Mouse (Mus musculus) megakaryocyte-erythroid progenitor cell, adult 5-6 weeks (primary cell): ENCODE measurements around the gene Slc25a30. TPM values are rescaled to one million over a fixed set of nuclear protein-coding genes. Genes with fewer than 3 reads are reported as not detected.

ENCODE experiments used
- total RNA-seq, 2 experiments: library from RNA; stranded (forward) in 1 of 2; stranded (reverse) in 1 of 2; fragments of 200-1000, 215-1000 nt in 1 of 2; fragments of >200 nt in 1 of 2; fragmentation: Nextera tagmentation in 1 of 2; gene quantifications; 2 replicates each; pipeline ENCODE4 v1.2.3; 2014 to 2017

The Slc25a30 gene
- total RNA-seq, 2 experiments from 2014 or later = 32.6 to 33.0 TPM

Other genes with a start within 250 kb of the Slc25a30 start
- not detected in 2 replicates for gene Spert, start 193.9 kb downstream of the Slc25a30 start, total RNA-seq (2014; fragmentation: Nextera tagmentation)
- gene Spert, start 193.9 kb downstream of the Slc25a30 start, total RNA-seq (2017) = not detected in 2 replicates
- not detected in 2 replicates for gene Erich6b, start 144.8 kb downstream of the Slc25a30 start, total RNA-seq (2014; fragmentation: Nextera tagmentation)
- gene Erich6b, start 144.8 kb downstream of the Slc25a30 start, total RNA-seq (2017) = not detected in 2 replicates
- 36.7 and 47.3 TPM in 2 replicates for gene Cog3, start 32.5 kb downstream of the Slc25a30 start, total RNA-seq (2014; fragmentation: Nextera tagmentation)
- gene Cog3, start 32.5 kb downstream of the Slc25a30 start, total RNA-seq (2017) = 31.6 and 36.7 TPM in 2 replicates
- 4,413 and 4,416 TPM in 2 replicates for gene Tpt1, start 58.1 kb upstream of the Slc25a30 start, total RNA-seq (2014; fragmentation: Nextera tagmentation)
- gene Tpt1, start 58.1 kb upstream of the Slc25a30 start, total RNA-seq (2017) = 839 and 1,119 TPM in 2 replicates
- gene Kctd4, start 168.0 kb upstream of the Slc25a30 start, total RNA-seq (2014; fragmentation: Nextera tagmentation) = not detected in 2 replicates
- gene Kctd4, start 168.0 kb upstream of the Slc25a30 start, total RNA-seq (2017) = 0.28 TPM in 1 of 2 replicates, not detected in the other
- gene Gtf2f2, start 223.8 kb upstream of the Slc25a30 start, total RNA-seq (2014; fragmentation: Nextera tagmentation) = 42.7 and 55.2 TPM in 2 replicates
- gene Gtf2f2, start 223.8 kb upstream of the Slc25a30 start, total RNA-seq (2017) = 80.5 and 97.1 TPM in 2 replicates